Mouse (Mus musculus): ENCODE data around the gene Dennd6b.

GRCm38 (mm10) chr15:89181561-89182270 is 14.6 kb downstream of the Dennd6b start:
- TF ChIP-seq CTCF (conservative IDR thresholded peaks at IDR 0.05; ENCODE audit: insufficient read depth, insufficient read length, low read depth, low read length) = 0 out of 2 replicates have a peak, but pooled peaks have one; percentile 4
- TF ChIP-seq POLR2A (IDR thresholded peaks at IDR 0.05; ENCODE audit: low read depth, low read length) = no peak

Measured in kidney, adult 2 months (tissue).